Mouse (Mus musculus): ENCODE measurements around the gene Zdhhc14.

The Zdhhc14 gene

GRCm38 (mm10) chr17:5660317-5661080 lies 168.1 kb downstream of the Zdhhc14 start:
- DNase-seq (ENCODE audit: low read depth, low spot score): no peak

DNA sequence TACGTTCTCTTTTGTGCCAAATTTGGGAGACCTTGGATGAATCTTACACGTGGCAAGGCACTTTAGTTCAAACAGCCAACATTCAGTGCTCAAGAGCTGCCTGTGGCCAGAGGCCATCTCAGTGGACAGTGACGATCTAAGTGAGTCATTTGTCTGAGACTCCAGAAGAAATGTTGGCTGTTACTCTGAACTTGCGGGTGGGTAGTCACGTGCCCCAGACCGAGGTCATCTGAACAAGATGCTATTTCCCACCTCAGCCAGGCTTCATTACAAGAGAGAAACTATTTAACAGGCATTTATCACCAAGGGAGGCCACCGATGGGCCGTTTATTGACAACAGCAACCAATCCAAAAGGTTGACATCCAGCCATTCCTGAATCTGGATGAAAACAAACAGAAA lies 174.3 kb downstream of the Zdhhc14 start:
- DNase-seq (ENCODE audit: low read depth, low spot score): no peak

DNA sequence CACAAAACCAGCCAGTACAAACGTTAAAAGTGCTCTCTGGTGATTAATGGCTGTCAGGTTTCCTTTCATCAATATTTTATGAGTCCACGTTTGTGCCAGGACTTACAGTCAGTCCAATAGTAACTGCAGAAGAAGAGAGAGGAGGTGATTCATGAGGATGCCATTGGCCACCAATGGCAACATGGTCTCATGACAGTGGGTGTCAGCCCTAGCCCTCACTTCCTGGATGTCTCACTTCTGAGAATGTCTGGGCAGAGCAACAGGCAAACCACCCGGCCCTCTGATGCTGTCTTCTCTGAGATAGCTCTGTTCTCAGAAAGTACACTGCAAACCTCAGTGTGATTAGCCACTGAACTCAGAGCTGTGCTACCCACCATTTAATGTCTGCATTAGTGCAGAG lies 176.1 kb downstream of the Zdhhc14 start:
- DNase-seq (ENCODE audit: low read depth, low spot score): no peak

GRCm38 (mm10) chr17:5668981-5669380 lies 176.6 kb downstream of the Zdhhc14 start:
- DNase-seq (ENCODE audit: low read depth, low spot score): no peak

DNA sequence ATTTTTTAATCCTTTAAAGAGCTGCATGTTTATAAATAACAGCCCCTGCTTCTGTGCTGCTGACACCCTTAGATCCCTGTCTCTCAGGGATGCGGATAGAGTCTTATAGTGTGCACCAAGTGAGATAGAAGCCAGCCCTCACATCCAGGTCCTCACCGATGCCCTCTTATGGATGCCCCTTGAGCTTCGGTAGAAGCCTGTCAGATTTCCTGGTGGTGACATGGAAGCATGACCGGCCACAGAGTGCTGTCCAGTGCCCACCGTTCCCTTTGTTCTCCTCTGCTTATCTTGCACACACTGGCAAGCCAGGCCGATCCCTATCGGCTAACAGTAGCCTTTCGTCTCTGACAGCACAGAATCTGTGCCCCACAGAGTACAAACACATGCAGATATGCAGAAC lies 183.6 kb downstream of the Zdhhc14 start:
- no peak for DNase-seq (ENCODE audit: low read depth, low spot score)

GRCm38 (mm10) chr17:5679315-5679714 lies 187.0 kb downstream of the Zdhhc14 start:
- DNase-seq (ENCODE audit: low read depth, low spot score): no peak

- DNase-seq (ENCODE audit: low read depth, low spot score): no peak
Measured at GRCm38 (mm10) chr17:5685324-5685723, 193.0 kb downstream of the Zdhhc14 start.

DNA sequence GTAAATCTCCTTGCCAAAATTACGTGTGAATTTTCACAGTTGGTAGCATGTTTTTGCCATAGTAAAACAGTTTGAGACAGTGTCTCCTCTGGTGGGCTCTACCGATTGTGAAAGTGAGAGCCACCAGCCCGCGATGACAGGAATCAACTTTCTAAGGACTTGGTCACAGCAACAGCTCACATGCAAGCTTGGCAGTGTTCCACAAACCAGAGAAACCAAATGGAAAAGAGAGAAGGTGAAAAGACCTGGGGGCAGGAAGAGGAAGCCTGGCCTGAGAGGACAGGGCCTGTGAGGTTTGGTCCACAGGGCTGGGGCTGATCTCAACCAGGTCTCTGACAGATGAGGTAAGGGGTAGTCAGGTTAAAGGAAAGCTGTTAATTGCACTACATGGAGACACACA lies 195.5 kb downstream of the Zdhhc14 start:
- no peak for DNase-seq (ENCODE audit: low read depth, low spot score)

DNA sequence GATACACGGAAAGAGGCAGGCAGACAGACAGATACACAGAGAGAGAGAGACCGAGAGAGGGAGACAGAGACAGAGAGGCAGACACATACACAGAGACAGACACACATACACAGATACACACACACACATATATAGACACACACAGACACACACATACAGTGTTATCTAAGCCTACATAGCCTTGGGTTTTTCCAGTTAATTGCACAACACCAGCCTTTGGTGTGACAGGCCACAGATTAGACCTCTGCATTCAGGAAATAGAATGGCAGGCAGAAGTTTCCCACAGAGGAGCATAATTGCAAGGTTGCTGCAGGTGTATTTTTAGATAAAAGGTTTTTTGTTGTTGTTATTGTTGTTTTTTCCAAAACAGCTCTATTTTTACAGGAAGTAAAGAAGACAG lies 195.9 kb downstream of the Zdhhc14 start:
- DNase-seq (ENCODE audit: low read depth, low spot score): no peak

DNA sequence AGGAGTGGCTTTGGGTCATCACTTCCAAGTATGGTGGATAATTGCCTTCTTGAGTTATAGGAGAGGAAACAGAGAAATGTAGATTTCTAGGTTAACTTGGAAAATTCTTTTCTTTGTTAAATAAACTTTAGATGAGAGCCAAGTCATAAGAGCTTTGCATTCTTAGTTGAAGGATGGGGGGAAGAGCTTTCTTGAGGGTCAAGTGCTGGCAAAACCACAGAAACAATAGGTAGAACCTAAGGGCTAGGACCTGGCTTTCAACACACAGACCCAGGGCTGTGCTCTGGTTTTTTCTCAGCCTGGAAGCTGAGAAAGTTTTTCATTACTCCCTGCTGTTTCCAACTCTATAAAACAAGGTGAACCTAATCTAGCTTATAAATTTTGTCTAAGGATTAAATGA lies 196.3 kb downstream of the Zdhhc14 start:
- no peak for DNase-seq (ENCODE audit: low read depth, low spot score)

DNA sequence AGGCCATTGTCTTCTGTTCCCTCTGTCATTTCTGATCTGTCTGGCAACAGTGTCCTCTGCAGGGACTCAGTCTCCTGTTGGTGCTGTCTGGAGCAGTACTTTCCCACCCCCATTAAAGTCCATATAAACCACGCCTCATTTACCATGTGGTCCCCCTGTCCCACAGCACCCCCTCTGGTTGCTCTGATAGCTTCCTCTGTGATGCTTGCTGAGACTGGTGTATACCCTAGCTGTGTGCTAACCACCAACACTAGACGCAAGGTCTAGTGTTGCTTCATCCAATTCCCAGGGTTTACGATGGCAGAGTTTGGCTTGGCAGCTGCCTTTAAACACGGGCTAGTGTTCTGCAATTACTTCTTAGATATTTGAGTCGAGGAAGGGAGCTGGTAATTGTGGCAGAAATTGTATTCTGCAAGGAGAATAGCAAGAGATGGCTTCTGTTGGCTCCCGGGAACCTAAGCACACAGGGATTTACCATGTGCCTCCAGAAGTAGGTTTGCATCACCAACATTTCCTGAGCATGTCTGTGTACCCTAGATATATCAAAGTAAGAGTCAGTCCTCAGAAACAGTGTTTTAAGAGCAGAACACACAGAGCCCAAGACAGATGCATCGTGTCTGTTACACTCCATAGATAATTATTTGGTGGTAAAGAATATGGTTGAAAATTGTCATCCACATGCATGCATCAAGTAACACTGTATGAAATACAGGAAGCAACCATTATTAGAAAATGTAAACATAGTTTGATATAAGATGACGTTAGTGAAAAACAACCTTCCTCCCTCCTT lies 198.6 kb downstream of the Zdhhc14 start:
- DNase-seq (ENCODE audit: low read depth, low spot score): peak; percentile 11

DNA sequence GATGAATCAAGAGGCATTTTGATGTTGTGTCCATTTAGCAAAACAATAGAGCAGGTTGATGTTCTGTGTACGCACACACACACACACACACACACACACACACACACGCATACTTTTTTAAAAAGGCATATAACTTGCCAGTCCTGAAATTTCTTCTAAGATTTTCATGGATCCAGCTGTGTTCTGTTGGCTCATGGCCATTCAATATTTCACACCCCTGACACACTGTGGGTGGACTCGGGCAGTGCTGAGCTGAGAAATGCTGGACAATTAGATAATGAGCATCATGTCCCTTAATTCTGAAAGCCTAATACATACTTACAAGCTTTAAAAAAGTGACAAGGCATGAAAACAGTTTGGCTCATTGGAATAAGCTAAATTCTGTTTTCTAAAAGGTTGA lies 200.3 kb downstream of the Zdhhc14 start:
- no peak for DNase-seq (ENCODE audit: low read depth, low spot score)

GRCm38 (mm10) chr17:5693256-5693655 lies 200.9 kb downstream of the Zdhhc14 start:
- DNase-seq (ENCODE audit: low read depth, low spot score): no peak

DNA sequence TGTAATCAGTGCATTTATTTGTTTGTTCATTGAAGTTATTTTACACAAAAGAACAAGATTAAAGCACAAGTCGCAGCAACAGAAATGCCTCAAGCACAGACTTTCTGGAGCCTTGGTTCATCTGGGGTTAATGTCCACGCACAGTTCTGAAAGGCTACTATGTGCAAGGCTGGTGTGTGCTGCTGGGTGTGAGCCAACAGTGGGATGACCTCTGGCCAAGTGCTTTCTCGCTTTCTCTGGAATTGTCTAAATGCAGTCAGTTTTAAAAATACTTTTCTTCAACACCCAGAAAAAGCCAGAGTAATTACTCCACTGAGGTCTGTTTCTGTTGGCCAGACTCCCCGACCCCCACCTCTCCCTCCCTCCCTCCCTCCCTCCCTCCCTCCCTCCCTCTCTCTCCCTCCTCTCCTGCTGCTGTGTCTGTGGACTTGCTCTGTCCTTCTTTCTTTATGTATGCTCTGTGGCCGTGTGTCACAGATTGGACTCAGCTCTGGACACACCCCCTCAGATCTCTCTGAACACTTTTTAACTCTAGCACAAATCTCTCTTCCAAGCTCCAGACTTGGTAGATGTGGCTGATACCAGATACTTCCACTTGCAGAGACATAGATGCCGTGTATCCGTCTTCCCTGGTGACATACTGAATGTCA lies 206.2 kb downstream of the Zdhhc14 start:
- no peak for DNase-seq (ENCODE audit: low read depth, low spot score)

DNA sequence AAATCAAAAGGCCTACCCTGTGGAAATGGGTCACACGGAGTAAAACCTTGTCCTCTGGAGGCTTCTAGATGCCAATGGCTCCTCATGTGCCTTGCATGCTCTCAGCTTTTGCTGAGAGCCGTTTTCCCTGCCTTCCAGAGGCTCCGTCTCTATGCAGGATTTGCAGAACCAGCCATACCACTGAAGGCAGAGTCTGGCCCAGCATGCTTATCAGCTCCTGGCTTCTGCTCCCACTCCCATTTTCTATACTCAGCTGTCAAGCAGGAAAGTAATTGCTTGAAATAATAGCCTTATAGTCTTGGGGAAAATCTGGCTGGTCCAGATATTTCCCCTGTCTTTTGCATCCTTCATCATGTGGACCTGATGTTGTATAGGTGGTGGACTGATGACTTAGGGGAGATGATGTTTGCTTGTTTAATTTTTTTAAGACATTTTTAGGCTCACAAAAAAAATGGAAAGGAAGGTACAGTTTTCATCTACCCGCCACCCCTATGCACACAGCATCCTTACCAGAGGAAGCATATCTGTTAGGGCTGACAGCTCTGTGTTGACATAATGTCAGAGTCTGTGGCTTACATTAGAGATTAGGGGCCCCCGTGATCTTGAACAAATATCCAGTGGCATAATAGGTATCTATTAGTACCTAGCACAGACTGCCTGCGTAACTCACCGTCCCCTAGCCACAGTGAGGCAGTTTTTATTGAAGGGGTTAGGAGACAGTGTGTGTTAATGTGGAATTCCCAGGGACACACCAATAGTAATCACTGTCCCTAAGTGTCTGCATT lies 218.2 kb downstream of the Zdhhc14 start:
- DNase-seq (ENCODE audit: low read depth, low spot score): no peak

- DNase-seq (ENCODE audit: low read depth, low spot score): no peak
Measured at GRCm38 (mm10) chr17:5711861-5712260, 219.5 kb downstream of the Zdhhc14 start.

DNA sequence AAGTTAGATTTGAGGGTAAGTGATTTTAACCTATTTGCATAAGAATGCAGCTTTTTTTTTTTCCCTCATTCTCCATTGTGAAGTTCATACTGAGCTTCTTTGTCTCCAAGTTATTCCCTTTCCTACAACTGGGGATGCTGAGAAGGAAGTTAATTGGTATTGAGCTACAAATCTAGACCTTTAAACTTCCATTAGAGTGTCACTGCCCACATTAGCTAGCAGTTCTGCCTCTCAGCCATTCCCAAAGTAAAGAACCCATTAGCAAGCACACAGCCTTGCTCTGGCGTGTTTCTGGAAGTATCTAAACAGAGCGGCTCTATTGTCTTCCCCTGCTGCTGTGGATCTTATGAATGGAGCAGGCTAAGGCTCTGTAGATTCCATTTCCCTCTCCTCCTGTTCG lies 220.8 kb downstream of the Zdhhc14 start:
- DNase-seq (ENCODE audit: low read depth, low spot score): no peak

- DNase-seq (ENCODE audit: low read depth, low spot score): no peak
Measured at GRCm38 (mm10) chr17:5716912-5717311, 224.6 kb downstream of the Zdhhc14 start.

GRCm38 (mm10) chr17:5718768-5719387 lies 226.5 kb downstream of the Zdhhc14 start:
- DNase-seq (ENCODE audit: low read depth, low spot score): no peak

DNA sequence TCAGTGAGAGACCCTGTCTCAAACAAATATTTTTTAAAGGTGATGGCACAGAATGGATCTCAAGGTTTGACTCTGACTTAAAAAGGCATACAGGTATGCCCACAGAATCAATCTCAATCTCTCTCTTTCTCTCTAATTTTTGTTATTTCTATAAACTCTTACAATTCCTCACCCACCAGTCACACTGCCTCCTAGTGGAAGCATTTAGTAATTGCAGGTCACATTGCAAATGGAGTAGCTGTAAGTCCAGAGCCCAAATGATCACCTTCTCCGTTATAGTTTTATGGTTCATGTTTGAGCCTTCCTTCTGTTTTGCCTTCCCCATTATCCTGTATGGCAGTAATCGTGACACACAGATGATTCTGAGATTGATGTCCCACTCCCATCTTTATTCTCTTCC lies 230.4 kb downstream of the Zdhhc14 start:
- peak; percentile 38 for DNase-seq (ENCODE audit: low read depth, low spot score)

DNA sequence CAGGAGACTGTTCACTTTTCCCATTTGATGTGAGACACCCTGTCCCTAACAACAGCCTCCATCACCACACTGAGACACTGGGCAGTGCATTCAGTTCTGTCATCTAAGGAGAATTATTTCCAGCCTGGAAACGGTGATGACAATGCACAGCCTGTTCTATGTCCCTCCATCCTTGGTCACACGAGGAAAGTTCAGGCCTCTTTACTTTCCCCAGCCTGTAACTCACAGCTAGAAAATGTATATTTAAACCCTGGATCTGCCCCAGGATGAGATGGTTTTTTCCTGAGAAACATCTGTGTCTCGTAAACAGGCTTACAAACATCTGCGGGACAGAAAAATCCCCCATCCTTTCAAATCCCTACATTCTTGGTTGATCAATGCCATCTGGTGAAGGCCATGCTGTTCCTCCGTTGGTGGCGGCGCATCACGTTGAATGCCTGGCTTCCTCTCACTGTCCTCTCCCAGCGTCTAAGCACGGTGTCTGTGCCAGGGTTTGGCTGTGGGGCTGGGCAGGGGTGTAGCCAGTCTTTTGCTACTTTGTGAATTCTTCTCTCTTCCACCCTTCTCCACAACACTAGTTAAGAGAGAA lies 231.3 kb downstream of the Zdhhc14 start:
- no peak for DNase-seq (ENCODE audit: low read depth, low spot score)
